Mouse (Mus musculus) heart, adult 18-20 months (tissue): Measurements from ENCODE around the gene Cabp7. TPM values are rescaled to one million over a fixed set of nuclear protein-coding genes. Genes with fewer than 3 reads are reported as not detected.

ENCODE experiments used
- DNase-seq, 2 experiments: peaks; one replicate each; pipeline ENCODE4 v3.0.0; 2021 to 2022; ENCODE audit warnings: mixed read lengths in 1 of 2
- total RNA-seq, 2 experiments: library from RNA; stranded (reverse); gene quantifications; 2 replicates each; pipeline ENCODE4 v1.2.3; 2021

Gene Cabp7
- total RNA-seq, 2 experiments from 2014 or later = not detected

- DNase-seq = peak; percentile 95 to 96
Observed at GRCm38 (mm10) chr11:4704072-4704964, 42.3 kb downstream of the Cabp7 start, which contains the start of the genes Uqcr10 and Zmat5. Uqcr10 (minus strand) TSS chr11:4704342. Zmat5 (plus strand) TSS chr11:4704678.

- DNase-seq = no peak
Observed at GRCm38 (mm10) chr11:4703688-4704071, 42.9 kb downstream of the Cabp7 start.

GRCm38 (mm10) chr11:4700726-4701125 lies 45.9 kb downstream of the Cabp7 start:
- no peak for DNase-seq

- peak; percentile 77 to 80 for DNase-seq
Observed at GRCm38 (mm10) chr11:4697043-4697983, 49.3 kb downstream of the Cabp7 start.

GRCm38 (mm10) chr11:4692162-4692561 lies 54.4 kb downstream of the Cabp7 start:
- DNase-seq = no peak

GRCm38 (mm10) chr11:4691213-4691612 lies 55.4 kb downstream of the Cabp7 start:
- DNase-seq = peak in 1 of 2 experiments; percentile 30

GRCm38 (mm10) chr11:4690353-4690752 lies 56.2 kb downstream of the Cabp7 start:
- no peak for DNase-seq

GRCm38 (mm10) chr11:4688632-4689380 lies 57.8 kb downstream of the Cabp7 start:
- DNase-seq = no peak

GRCm38 (mm10) chr11:4687874-4688273 lies 58.7 kb downstream of the Cabp7 start:
- no peak for DNase-seq

- DNase-seq = no peak
Observed at GRCm38 (mm10) chr11:4687027-4687426, 59.6 kb downstream of the Cabp7 start.

Other genes with a start within 250 kb of the Cabp7 start
- gene Mtmr3, start 151.9 kb downstream of the Cabp7 start, total RNA-seq = 10 to 100 TPM; 47.4 to 49.0 TPM
- not detected for gene Gm11032, start 126.7 kb downstream of the Cabp7 start, total RNA-seq
- 10 to 100 TPM; 15.0 to 16.1 TPM for gene Ascc2, start 109.0 kb downstream of the Cabp7 start, total RNA-seq
- 1,000 to 10,000 TPM; 1,576 to 1,640 TPM for gene Uqcr10, start 42.4 kb downstream of the Cabp7 start, total RNA-seq
- gene Zmat5, start 42.1 kb downstream of the Cabp7 start, total RNA-seq = 10 to 100 TPM; 24.7 to 25.5 TPM
- 10 to 100 TPM; 70.8 to 76.9 TPM for gene Nf2, start 102.8 kb upstream of the Cabp7 start, total RNA-seq
- 1 to 10 TPM in 1 of 2 experiments, under 1 TPM in 1; 0.55 to 2.1 TPM for gene Nipsnap1, start 127.2 kb upstream of the Cabp7 start, total RNA-seq
- 10 to 100 TPM; 17.1 to 17.3 TPM for gene Thoc5, start 148.5 kb upstream of the Cabp7 start, total RNA-seq
- not detected for gene Nefh, start 201.3 kb upstream of the Cabp7 start, total RNA-seq
- 10 to 100 TPM; 49.7 to 58.1 TPM for gene Ap1b1, start 240.0 kb upstream of the Cabp7 start, total RNA-seq